Comparison of ENCODE assay signal across 8 mouse cellular contexts in genomic region chr4:142083762-142084130, GRCm38 (mm10). TPM values are rescaled to one million over a fixed set of nuclear protein-coding genes. Genes with fewer than 3 reads are reported as not detected.
A peak's percentile ranks its signal among the peaks of the same experiment; 100 is the strongest.
DNase-seq lines count a peak whose midpoint lies in the region; ATAC-seq and TF ChIP-seq lines count a peak whose summit lies in the region.

No protein-coding gene starts in this region.

- TF ChIP-seq CTCF in lung, adult 2 months (IDR thresholded peaks at IDR 0.05; ENCODE audit: insufficient read depth, low read length) = peak; percentile 60

- H3K27ac ChIP-seq in embryonic facial prominence, embryonic 10.5 days (replicated peaks) = peak overlapping the region; percentile 86
- no peak overlapping the region for H3K27ac ChIP-seq in neural tube, embryonic 12.5 days

- peak overlapping the region; percentile 78 for H3K4me3 ChIP-seq in embryonic facial prominence, embryonic 10.5 days
- peak overlapping the region; percentile 62 for H3K4me3 ChIP-seq in lung, adult 2 months (replicated peaks; ENCODE audit: extremely low read depth, low read depth, low read length)
- peak overlapping the region; percentile 57 for H3K4me3 ChIP-seq in neural tube, embryonic 12.5 days

- H3K9me3 ChIP-seq in embryonic facial prominence, embryonic 10.5 days = no peaks in the 10 kb centered on the region
- no peaks in the 10 kb centered on the region for H3K9me3 ChIP-seq in neural tube, embryonic 12.5 days

- peak; percentile 71 for ATAC-seq in neural tube, embryonic 12.5 days (ENCODE audit: low FRiP score, low read depth)

- H3K9ac ChIP-seq in neural tube, embryonic 12.5 days = peak overlapping the region; percentile 49

- peak overlapping the region; percentile 97 for H3K4me2 ChIP-seq in neural tube, embryonic 12.5 days (replicated peaks)

- peak; percentile 86 for DNase-seq in urinary bladder, postnatal 14 days (ENCODE audit: low spot score)
- DNase-seq in urinary bladder, adult 2 months (ENCODE audit: low spot score) = no peak
- DNase-seq in embryonic facial prominence, embryonic 10.5 days (ENCODE audit: low spot score) = peak; percentile 86
- DNase-seq in heart, adult 9 months (ENCODE audit: low spot score in 2 of 2) = peak; percentile 46 to 65
- DNase-seq in kidney, adult 18-20 months = peak; percentile 86
- peak; percentile 77 for DNase-seq in lung, adult 2 months
- peak; percentile 76 for DNase-seq in thymus, postnatal 4 days

- TF ChIP-seq POLR2A in lung, adult 2 months (IDR thresholded peaks at IDR 0.05; ENCODE audit: borderline replicate concordance, extremely low read depth, low read depth, low read length) = no peak

- no peaks in the 10 kb centered on the region for H3K36me3 ChIP-seq in embryonic facial prominence, embryonic 10.5 days (replicated peaks)
- H3K36me3 ChIP-seq in neural tube, embryonic 12.5 days = no peaks in the 10 kb centered on the region

- H3K4me1 ChIP-seq in embryonic facial prominence, embryonic 10.5 days = peaks cover 63% of the 10 kb centered on the region
- H3K4me1 ChIP-seq in lung, adult 2 months (ENCODE audit: control insufficient read depth, insufficient read depth, low read length) = peaks cover 5% of the 10 kb centered on the region; the same call in 1 of the 2 replicates
- peaks cover 36% of the 10 kb centered on the region for H3K4me1 ChIP-seq in neural tube, embryonic 12.5 days

- peaks cover 57% of the 10 kb centered on the region for H3K27me3 ChIP-seq in embryonic facial prominence, embryonic 10.5 days (replicated peaks; ENCODE audit: low read depth, poor library complexity, severe bottlenecking)
- H3K27me3 ChIP-seq in neural tube, embryonic 12.5 days (replicated peaks) = peaks cover 51% of the 10 kb centered on the region

- under 1% methylated on average over 27 of the region's 29 CpGs for WGBS in embryonic facial prominence, embryonic 10.5 days
- WGBS in lung, adult 2 months = 2% methylated on average over 29 of the region's 29 CpGs
- WGBS in neural tube, embryonic 12.5 days = 1% methylated on average over 29 of the region's 29 CpGs

RNA-seq across cellular contexts. Expression of gene Tmem51, which starts 0.4 kb away (rescaled TPM):
- 39.8 and 44.9 TPM in 2 replicates for polyA plus RNA-seq in urinary bladder, adult 2 months (2012; rRNA removed)
- 9.5 and 9.7 TPM in 2 replicates for polyA plus RNA-seq in embryonic facial prominence, embryonic 10.5 days (2016; fragmentation: Nextera tagmentation; extraction: Ambion mirVana)
- 12.9 and 16.5 TPM in 2 replicates for polyA plus RNA-seq in lung, adult 2 months (2012; rRNA removed)
- polyA plus RNA-seq in neural tube, embryonic 12.5 days (2016; fragmentation: Nextera tagmentation; extraction: Ambion mirVana) = 6.3 and 6.4 TPM in 2 replicates
